Mouse (Mus musculus) cerebral cortex, adult 2 months (tissue): Measurements from ENCODE around the gene Ccdc125.

Experiments used
- WGBS: fragments of 180-500 bp; shearing (Covaris S2); methylation state at CpG from one replicate; pipeline ENCODE4 v1.1.7; 2018; 5-methylcytosine and 5-hydroxymethylcytosine counted together

Ccdc125 gene

GRCm38 (mm10) chr13:100715467-100715866 is 46.0 kb downstream of the Ccdc125 start:
- 88% methylated on average over 6 of the region's 6 CpGs for WGBS

GRCm38 (mm10) chr13:100721656-100722055 is 52.1 kb downstream of the Ccdc125 start:
- WGBS: 77% methylated on average over 5 of the region's 5 CpGs

- 50% methylated on average over 7 of the region's 7 CpGs for WGBS
These were observed 54.7 kb downstream of the Ccdc125 start for GRCm38 (mm10) chr13:100724051-100724754.

- WGBS: 81% methylated on average over 10 of the region's 10 CpGs
These were observed 55.7 kb downstream of the Ccdc125 start for GRCm38 (mm10) chr13:100725194-100725593.

GRCm38 (mm10) chr13:100728086-100728485 is 58.6 kb downstream of the Ccdc125 start:
- 90% methylated on average over 5 of the region's 5 CpGs for WGBS

GRCm38 (mm10) chr13:100728530-100728929 is 59.0 kb downstream of the Ccdc125 start:
- WGBS: 91% methylated on average over 4 of the region's 4 CpGs

GRCm38 (mm10) chr13:100730153-100730860 is 60.8 kb downstream of the Ccdc125 start:
- under 1% methylated on average over 30 of the region's 30 CpGs for WGBS

- WGBS: 0% methylated on average over 19 of the region's 19 CpGs
These were observed 61.3 kb downstream of the Ccdc125 start, which contains the start of gene Cdk7 for GRCm38 (mm10) chr13:100730861-100731176. Gene Cdk7, minus strand, starts transcription at chr13:100730939.

GRCm38 (mm10) chr13:100731462-100732046 is 62.0 kb downstream of the Ccdc125 start:
- 91% methylated on average over 6 of the region's 6 CpGs for WGBS

- WGBS: 96% methylated on average over 2 of the region's 2 CpGs
These were observed 63.2 kb downstream of the Ccdc125 start for GRCm38 (mm10) chr13:100732756-100733155.

GRCm38 (mm10) chr13:100742831-100743230 is 73.3 kb downstream of the Ccdc125 start:
- WGBS: 90% methylated on average over 5 of the region's 5 CpGs

GRCm38 (mm10) chr13:100743346-100744035 is 74.0 kb downstream of the Ccdc125 start:
- WGBS: 71% methylated on average over 11 of the region's 11 CpGs

- WGBS: 0% methylated on average over 52 of the region's 52 CpGs
These were observed 74.7 kb downstream of the Ccdc125 start, which contains the start of gene Mrps36 for GRCm38 (mm10) chr13:100744036-100744744. Gene Mrps36, minus strand, starts transcription at chr13:100744659.

- 46% methylated on average over 3 of the region's 3 CpGs for WGBS
These were observed 76.6 kb downstream of the Ccdc125 start for GRCm38 (mm10) chr13:100746090-100746489.
